Mouse (Mus musculus) liver, adult 2 months (tissue): ENCODE results near the gene Gnb3. TPM values are rescaled to one million over a fixed set of nuclear protein-coding genes. Genes with fewer than 3 reads are reported as not detected.

Experiments
- DNase-seq: peaks from one replicate; pipeline ENCODE4 v3.0.0-alpha.2; 2011; ENCODE audit warnings: low read depth, low spot score; ENCODE audit errors: extremely low read depth
- H3K27ac ChIP-seq: fragments of 200-500 bp; replicated peaks from 2 replicates; pipeline ENCODE4 v1.5.1; 2012; ENCODE audit warnings: low read depth, mild to moderate bottlenecking, control low read depth, inconsistent platforms, low read length; ENCODE audit not compliant: insufficient read depth
- H3K27me3 ChIP-seq: fragments of 200-500 bp; 2 replicates; pipeline ENCODE4 v1.6.1; 2012; ENCODE audit warnings: mild to moderate bottlenecking, moderate library complexity, low read length, inconsistent platforms; ENCODE audit not compliant: control insufficient read depth, insufficient read depth
- H3K36me3 ChIP-seq: fragments of 200-500 bp; 2 replicates; pipeline ENCODE4 v1.6.1; 2012; ENCODE audit warnings: low read length, inconsistent platforms; ENCODE audit not compliant: control insufficient read depth, insufficient read depth
- H3K4me1 ChIP-seq: fragments of 200-500 bp; 2 replicates; pipeline ENCODE4 v1.6.1; 2011; ENCODE audit warnings: low read length; ENCODE audit not compliant: control insufficient read depth, insufficient read depth
- H3K4me3 ChIP-seq: fragments of 200-500 bp; 2 replicates; pipeline ENCODE4 v1.5.1; 2011; ENCODE audit warnings: low read depth, mild to moderate bottlenecking, control low read depth, low read length, moderate library complexity; ENCODE audit not compliant: insufficient read depth
- H3K79me2 ChIP-seq: fragments of 200-500 bp; 2 replicates; pipeline ENCODE4 v1.6.1; 2012; ENCODE audit warnings: inconsistent platforms, mild to moderate bottlenecking, low read length, moderate library complexity; ENCODE audit not compliant: control insufficient read depth, insufficient read depth
- H3K9ac ChIP-seq: fragments of 200-500 bp; 2 replicates; pipeline ENCODE4 v1.6.1; 2012; ENCODE audit warnings: low read depth, mild to moderate bottlenecking, control low read depth, inconsistent platforms, low read length
- CTCF ChIP-seq: fragments of 200-500 bp; IDR thresholded peaks from 2 replicates; pipeline ENCODE4 v1.5.1; 2011; ENCODE audit warnings: low read depth, low read length, control low read depth
- POLR2A ChIP-seq: fragments of 200-500 bp; IDR thresholded peaks from 2 replicates; pipeline ENCODE4 v1.6.1; 2011; ENCODE audit warnings: low read length, control low read depth; ENCODE audit not compliant: insufficient read depth; ENCODE audit errors: extremely low read depth
- WGBS: fragments of 180-500 bp; shearing (Covaris S2); methylation state at CpG from one replicate; pipeline ENCODE4 v1.1.7; 2018; 5-methylcytosine and 5-hydroxymethylcytosine counted together
- polyA plus RNA-seq: library from polyadenylated mRNA; depleted of rRNA; stranded (reverse); fragments of >200 nt; gene quantifications from 2 replicates; pipeline ENCODE4 v1.2.3, GENCODE M21; 2012
- total RNA-seq: library from RNA; depleted of rRNA; stranded (reverse); fragments of >200 nt; gene quantifications from 2 replicates; pipeline ENCODE4 v1.2.3, GENCODE M21; 2014

Gnb3 gene
- total and polyA plus RNA-seq, 2 experiments = not detected

DNA sequence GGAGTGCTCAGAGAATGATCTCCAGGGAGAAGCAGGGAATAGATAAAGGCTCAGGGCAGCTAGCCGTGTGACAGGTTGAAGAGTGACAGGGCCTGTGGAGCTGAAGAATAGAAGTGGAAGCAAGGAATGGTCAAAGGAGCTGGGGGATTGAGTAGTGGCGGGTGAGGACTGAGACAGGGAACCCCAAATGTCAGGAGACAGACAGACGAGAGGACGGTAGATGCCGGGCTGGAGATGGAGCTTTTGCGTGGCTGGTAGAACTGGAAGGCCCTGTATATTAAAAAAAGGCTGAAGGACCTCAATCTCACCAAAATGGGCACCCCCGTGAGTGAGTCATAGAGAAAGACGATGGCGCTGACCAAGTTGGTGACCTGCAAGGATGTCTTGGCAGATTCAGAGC is 20.4 kb upstream of the Gnb3 start:
- 92% methylated on average over 9 of the region's 9 CpGs for WGBS
- H3K27ac ChIP-seq = no peak overlapping the region
- no peak for TF ChIP-seq CTCF
- no peak for TF ChIP-seq POLR2A

DNA sequence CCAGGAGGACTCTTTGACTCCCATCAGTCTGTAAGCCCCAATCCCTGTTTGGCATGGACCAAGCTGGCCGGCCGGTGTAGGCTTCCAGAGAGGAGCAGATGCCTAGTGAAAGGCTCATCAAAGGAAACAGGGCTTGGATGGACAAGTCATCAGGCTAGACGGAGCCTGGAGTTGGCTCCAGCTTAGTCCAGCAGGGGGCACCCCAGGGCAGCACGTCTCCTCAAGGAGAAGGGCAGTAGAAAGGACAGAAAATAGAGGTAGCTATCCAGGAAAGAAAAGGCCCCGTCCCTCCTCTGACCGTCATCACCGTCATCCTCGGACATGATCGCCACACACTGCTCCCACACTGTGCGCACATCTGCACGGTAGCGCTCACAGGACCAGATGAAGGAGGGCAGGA is 19.6 kb upstream of the Gnb3 start:
- Histone ChIP-seq H3K27ac (no peak overlapping the region), H3K4me1 (peaks cover 1% of the 10 kb centered on the region; the same call in 1 of the 2 replicates), H3K79me2 (no peaks in the 10 kb centered on the region), H3K36me3 (no peaks in the 10 kb centered on the region), H3K27me3 (peaks cover 7% of the 10 kb centered on the region; the same call in 1 of the 2 replicates), H3K9ac (no peak overlapping the region), H3K4me3 (no peak overlapping the region)
- peak; percentile 52 for DNase-seq
- WGBS = 5% methylated on average over 12 of the region's 12 CpGs
- TF ChIP-seq CTCF (peak; percentile 96), POLR2A (no peak)

More for the DNA sequence above, 20.4 kb upstream of the Gnb3 start:
- DNase-seq = no peak
- peaks cover 7% of the 10 kb centered on the region; the same call in 1 of the 2 replicates for H3K27me3 ChIP-seq
- no peaks in the 10 kb centered on the region for H3K79me2 ChIP-seq
- H3K9ac ChIP-seq = no peak overlapping the region
- no peaks in the 10 kb centered on the region for H3K36me3 ChIP-seq
- H3K4me3 ChIP-seq = no peak overlapping the region
- H3K4me1 ChIP-seq = peaks cover 1% of the 10 kb centered on the region; the same call in 1 of the 2 replicates

DNA sequence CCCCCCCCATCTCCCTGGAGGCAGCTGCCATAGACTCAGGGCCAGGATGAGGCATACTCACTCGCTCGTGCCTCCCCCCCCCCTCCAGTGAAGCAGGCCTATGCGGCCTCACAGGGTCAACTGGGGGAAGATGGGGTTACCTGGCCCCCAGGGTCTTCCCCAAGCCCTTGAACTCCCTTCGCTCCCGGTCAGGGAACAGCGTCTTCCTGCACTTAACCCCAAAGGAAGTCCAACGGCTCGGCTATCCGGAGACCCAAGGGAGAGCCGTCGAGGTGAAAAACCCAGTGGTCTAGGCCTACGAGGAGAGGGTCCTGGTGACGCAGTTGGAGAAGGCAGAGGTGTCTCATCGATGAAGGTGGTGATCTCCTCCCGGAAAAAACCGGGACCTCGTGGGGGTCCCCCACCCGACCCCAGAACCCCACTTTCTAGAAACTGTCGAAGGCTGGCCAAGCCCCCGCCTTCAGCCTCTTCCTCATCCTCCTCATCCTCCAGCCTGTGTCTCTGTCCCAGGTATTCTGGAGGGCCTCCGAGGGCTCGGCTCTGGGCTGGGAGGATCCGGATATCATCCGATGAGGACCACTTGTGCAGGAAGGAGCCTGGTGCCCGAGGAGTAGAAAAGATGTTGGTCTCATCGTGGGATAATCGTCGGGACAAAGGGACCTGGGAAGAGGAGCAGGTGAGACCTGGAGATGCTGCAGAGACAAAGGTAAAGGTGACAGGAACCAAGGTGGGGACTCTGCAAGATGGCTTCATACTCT is 18.7 kb upstream of the Gnb3 start:
- peaks cover 1% of the 10 kb centered on the region; the same call in 1 of the 2 replicates for H3K4me1 ChIP-seq
- H3K9ac ChIP-seq = no peak overlapping the region
- WGBS = 67% methylated on average over 28 of the region's 28 CpGs
- H3K79me2 ChIP-seq = no peaks in the 10 kb centered on the region
- TF ChIP-seq POLR2A (no peak), CTCF (no peak)
- no peaks in the 10 kb centered on the region for H3K36me3 ChIP-seq
- DNase-seq = no peak
- no peak overlapping the region for H3K27ac ChIP-seq
- no peak overlapping the region for H3K4me3 ChIP-seq
- H3K27me3 ChIP-seq = peaks cover 7% of the 10 kb centered on the region; the same call in 1 of the 2 replicates

DNA sequence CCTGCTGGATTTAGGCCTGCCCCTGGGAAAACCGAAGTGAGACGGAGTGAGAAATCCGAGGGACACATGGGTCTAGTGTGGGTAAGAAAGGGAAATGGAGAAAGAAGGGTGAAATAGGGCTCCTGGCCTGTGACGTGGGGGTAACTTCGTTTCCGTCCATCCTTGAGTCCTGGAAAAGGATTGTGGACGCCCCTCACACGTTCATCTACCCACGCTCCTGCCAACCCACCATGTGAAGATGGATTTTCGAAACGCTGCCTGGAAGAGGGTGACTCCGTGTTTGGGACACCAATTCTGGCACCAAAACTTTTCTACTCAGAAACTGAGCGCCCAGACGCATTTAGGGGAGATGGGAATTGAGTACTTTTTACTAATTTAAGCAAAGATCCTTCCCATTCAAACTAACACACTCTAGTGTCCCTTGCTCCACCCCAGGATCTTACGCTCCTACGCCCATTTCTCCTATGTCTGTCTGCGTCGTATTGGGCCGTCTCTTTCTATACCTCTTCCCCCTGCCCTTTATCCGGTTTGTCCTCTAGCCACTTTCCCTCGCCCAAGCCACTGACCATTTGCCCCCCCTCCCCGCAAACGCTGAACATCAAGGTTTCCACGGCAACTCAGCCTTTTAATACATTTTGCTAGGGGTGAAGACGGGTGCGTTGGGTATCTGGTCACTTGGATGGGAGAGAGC is 17.9 kb upstream of the Gnb3 start:
- Histone ChIP-seq H3K4me3 (no peak overlapping the region), H3K9ac (0 out of 2 replicates have a peak overlapping the region, but pooled peaks have one; percentile 35), H3K27me3 (peaks cover 7% of the 10 kb centered on the region; the same call in 1 of the 2 replicates)

DNA sequence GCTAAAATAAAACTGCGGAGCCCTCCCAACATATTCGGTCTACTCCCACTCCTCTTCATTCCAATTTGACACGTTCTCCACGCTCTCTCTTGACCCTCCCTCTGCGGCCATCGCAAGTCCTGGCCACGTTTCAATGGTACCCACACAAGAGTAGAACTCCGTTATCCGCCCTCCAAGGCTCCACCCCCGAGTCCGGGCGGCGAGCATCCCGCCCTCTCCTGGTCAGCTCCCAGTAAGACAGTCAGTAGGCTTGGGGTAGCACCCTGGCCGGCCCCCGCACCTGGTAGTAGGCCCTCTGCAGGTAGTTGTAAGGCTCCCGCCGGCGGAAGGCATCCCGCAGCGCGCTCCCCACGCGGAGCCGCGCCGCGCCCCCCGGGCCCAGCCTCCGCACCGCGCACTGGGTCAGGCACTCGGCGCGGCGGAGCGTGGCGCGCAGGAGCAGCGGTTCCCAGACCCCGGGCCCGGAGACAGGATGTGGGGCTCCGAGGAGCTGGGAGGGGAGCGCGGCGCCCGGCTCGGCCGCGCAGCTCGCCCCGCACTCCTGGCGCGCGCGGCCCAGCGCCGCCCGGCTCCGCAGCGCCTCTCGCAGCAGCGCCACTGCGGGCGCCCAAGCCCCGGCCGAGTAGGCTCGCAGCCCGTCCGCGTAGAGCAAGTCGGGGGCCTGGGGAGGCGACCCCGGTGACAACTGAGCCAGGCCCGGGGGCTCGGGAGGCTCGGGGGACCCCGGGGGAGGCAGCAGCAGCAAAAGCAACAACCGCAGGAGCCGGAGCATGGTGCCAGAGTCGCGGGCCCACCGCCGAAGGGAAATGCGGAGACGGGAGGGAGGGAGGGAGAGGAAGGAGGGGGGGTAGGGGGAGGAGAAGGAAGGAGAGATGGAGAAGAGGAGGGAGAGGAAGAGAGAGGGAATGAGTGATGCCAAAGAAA is 17.1 kb upstream of the Gnb3 start, which contains the start of gene P3h3:
Gene P3h3, minus strand, starts transcription at position 837 of the 924 bp plus-strand sequence.
- Histone ChIP-seq H3K27me3 (peaks cover 7% of the 10 kb centered on the region; the same call in 1 of the 2 replicates), H3K79me2 (no peaks in the 10 kb centered on the region), H3K4me3 (peak within 1 kb of the TSS; percentile 63), H3K27ac (no peak within 1 kb of the TSS), H3K4me1 (peaks cover 1% of the 10 kb centered on the region; the same call in 1 of the 2 replicates), H3K9ac (peak within 1 kb of the TSS; percentile 76), H3K36me3 (no peaks in the 10 kb centered on the region)
- TF ChIP-seq POLR2A (no peak), CTCF (peak; percentile 76)
- WGBS = 1% methylated on average over 86 of the region's 86 CpGs
- DNase-seq = no peak

More for the DNA sequence above, 17.9 kb upstream of the Gnb3 start:
- Histone ChIP-seq H3K36me3 (no peaks in the 10 kb centered on the region), H3K27ac (no peak overlapping the region), H3K79me2 (no peaks in the 10 kb centered on the region), H3K4me1 (peaks cover 1% of the 10 kb centered on the region; the same call in 1 of the 2 replicates)
- DNase-seq = no peak
- 31% methylated on average over 26 of the region's 26 CpGs for WGBS
- TF ChIP-seq POLR2A (no peak), CTCF (no peak)
